Mouse (Mus musculus) forebrain, embryonic 14.5 days (tissue): ENCODE data around the gene Ell. TPM values are rescaled to one million over a fixed set of nuclear protein-coding genes. Genes with fewer than 3 reads are reported as not detected.

Source experiments
- ATAC-seq: fragments of 200-750 bp; cut with Nextera tagmentation; 2 replicates; pipeline ENCODE4 v1.8.0; 2017; ENCODE audit warnings: mild to moderate bottlenecking, moderate library complexity
- DNase-seq: peaks from one replicate; pipeline ENCODE4 v3.0.0-alpha.2; 2015; ENCODE audit warnings: low spot score
- H3K27ac ChIP-seq: fragments of 300-500 bp; sonication (generic); 2 replicates; pipeline ENCODE4 v1.5.1; 2014; ENCODE audit warnings: low read depth, mild to moderate bottlenecking, control low read depth, low read length, moderate library complexity
- H3K27me3 ChIP-seq: fragments of 300-500 bp; sonication (generic); replicated peaks from 2 replicates; pipeline ENCODE4 v1.6.1; 2014; ENCODE audit warnings: low read length, control low read depth, mixed read lengths; ENCODE audit not compliant: control insufficient read depth, insufficient read depth
- H3K36me3 ChIP-seq: fragments of 300-500 bp; sonication (generic); 2 replicates; pipeline ENCODE4 v1.6.1; 2014; ENCODE audit warnings: low read length, control low read depth; ENCODE audit not compliant: control insufficient read depth, insufficient read depth
- H3K4me1 ChIP-seq: fragments of 300-500 bp; sonication (generic); 2 replicates; pipeline ENCODE4 v1.6.1; 2014; ENCODE audit warnings: antibody characterized with exemption, low read length, control low read depth; ENCODE audit not compliant: control insufficient read depth, insufficient read depth
- H3K4me2 ChIP-seq: fragments of 300-500 bp; sonication (generic); 2 replicates; pipeline ENCODE4 v1.6.1; 2014; ENCODE audit warnings: mild to moderate bottlenecking, control low read depth, low read length
- H3K4me3 ChIP-seq: fragments of 300-500 bp; sonication (generic); 2 replicates; pipeline ENCODE4 v1.5.1; 2014; ENCODE audit warnings: low read depth, low read length, control low read depth
- H3K9ac ChIP-seq: fragments of 300-500 bp; sonication (generic); 2 replicates; pipeline ENCODE4 v1.6.1; 2014; ENCODE audit warnings: mild to moderate bottlenecking, low read length, control low read depth, moderate library complexity
- H3K9me3 ChIP-seq: fragments of 300-500 bp; sonication (generic); replicated peaks from 2 replicates; pipeline ENCODE4 v1.6.1; 2016; ENCODE audit warnings: low read length, control low read depth, mixed read lengths; ENCODE audit not compliant: control insufficient read depth
- WGBS: fragments of 180-500 bp; shearing (Covaris S2); extraction: QIAGEN DNeasy Blood & Tissue Kit; methylation state at CpG from one replicate; pipeline ENCODE4 v1.1.7; 2014; 5-methylcytosine and 5-hydroxymethylcytosine counted together
- polyA plus RNA-seq: library from polyadenylated mRNA; unstranded; fragments of >200 nt; fragmentation: Nextera tagmentation; extraction: Ambion mirVana; gene quantifications from 2 replicates; pipeline ENCODE4 v1.2.1, GENCODE M21; 2014

Ell gene
- polyA plus RNA-seq, 1 experiment from 2014 or later = 15.1 TPM

GRCm38 (mm10) chr8:70596775-70597416 is 57.6 kb downstream of the Ell start:
- Histone ChIP-seq H3K9ac (no peak overlapping the region), H3K27me3 (no peaks in the 10 kb centered on the region), H3K4me3 (0 out of 2 replicates have a peak overlapping the region, but pooled peaks have one; percentile 43), H3K9me3 (no peaks in the 10 kb centered on the region), H3K4me2 (peak overlapping the region; percentile 92; the same call in 1 of the 2 replicates), H3K4me1 (peaks cover 39% of the 10 kb centered on the region), H3K27ac (no peak overlapping the region), H3K36me3 (peaks cover 15% of the 10 kb centered on the region; the same call in 1 of the 2 replicates)
- WGBS = 77% methylated on average over 17 of the region's 17 CpGs
- DNase-seq = no peak
- ATAC-seq = no peak

GRCm38 (mm10) chr8:70597417-70598272 is 58.4 kb downstream of the Ell start:
- Histone ChIP-seq H3K9me3 (no peaks in the 10 kb centered on the region), H3K9ac (peak overlapping the region; percentile 77), H3K4me2 (peak overlapping the region; percentile 92), H3K4me3 (peak overlapping the region; percentile 43), H3K4me1 (peaks cover 39% of the 10 kb centered on the region), H3K27ac (0 out of 2 replicates have a peak overlapping the region, but pooled peaks have one; percentile 44), H3K36me3 (peaks cover 15% of the 10 kb centered on the region; the same call in 1 of the 2 replicates), H3K27me3 (no peaks in the 10 kb centered on the region)
- ATAC-seq (no peak; the same call in 1 of the 2 replicates), DNase-seq (no peak)
- WGBS = 8% methylated on average over 44 of the region's 68 CpGs

- H3K27ac ChIP-seq = 0 out of 2 replicates have a peak overlapping the region, but pooled peaks have one; percentile 44
- H3K4me3 ChIP-seq = peak overlapping the region; percentile 43
- H3K9me3 ChIP-seq = no peaks in the 10 kb centered on the region
- no peaks in the 10 kb centered on the region for H3K27me3 ChIP-seq
- WGBS = 2% methylated on average over 29 of the region's 29 CpGs
- ATAC-seq (peak; percentile 54), DNase-seq (peak; percentile 86)
- peaks cover 18% of the 10 kb centered on the region; the same call in 1 of the 2 replicates for H3K36me3 ChIP-seq
- H3K4me1 ChIP-seq = peaks cover 39% of the 10 kb centered on the region
- H3K9ac ChIP-seq = peak overlapping the region; percentile 77
- peak overlapping the region; percentile 92 for H3K4me2 ChIP-seq
Measured at GRCm38 (mm10) chr8:70598283-70598682, 59.0 kb downstream of the Ell start.

- DNase-seq (peak; percentile 48), ATAC-seq (no peak; the same call in 1 of the 2 replicates)
- peak overlapping the region; percentile 77 for H3K9ac ChIP-seq
- H3K36me3 ChIP-seq = peaks cover 18% of the 10 kb centered on the region; the same call in 1 of the 2 replicates
- H3K9me3 ChIP-seq = no peaks in the 10 kb centered on the region
- peaks cover 39% of the 10 kb centered on the region for H3K4me1 ChIP-seq
- H3K27ac ChIP-seq = 0 out of 2 replicates have a peak overlapping the region, but pooled peaks have one; percentile 9
- H3K4me3 ChIP-seq = peak overlapping the region; percentile 43
- H3K4me2 ChIP-seq = peak overlapping the region; percentile 92
- H3K27me3 ChIP-seq = no peaks in the 10 kb centered on the region
- 14% methylated on average over 10 of the region's 10 CpGs for WGBS
Measured at GRCm38 (mm10) chr8:70598722-70599121, 59.5 kb downstream of the Ell start.

GRCm38 (mm10) chr8:70599507-70600290 is 60.4 kb downstream of the Ell start:
- Histone ChIP-seq H3K4me2 (no peak overlapping the region), H3K9me3 (no peaks in the 10 kb centered on the region), H3K36me3 (peaks cover 18% of the 10 kb centered on the region; the same call in 1 of the 2 replicates), H3K9ac (no peak overlapping the region), H3K27ac (peak overlapping the region; percentile 85; the same call in 1 of the 2 replicates), H3K4me1 (peaks cover 39% of the 10 kb centered on the region), H3K4me3 (no peak overlapping the region), H3K27me3 (no peaks in the 10 kb centered on the region)
- 78% methylated on average over 12 of the region's 12 CpGs for WGBS
- no peak for DNase-seq
- ATAC-seq = no peak

GRCm38 (mm10) chr8:70600473-70601270 is 61.4 kb downstream of the Ell start:
- peak; percentile 11; the same call in 1 of the 2 replicates for ATAC-seq
- Histone ChIP-seq H3K4me1 (peaks cover 32% of the 10 kb centered on the region), H3K4me2 (peak overlapping the region; percentile 47), H3K4me3 (0 out of 2 replicates have a peak overlapping the region, but pooled peaks have one; percentile 8), H3K9me3 (no peaks in the 10 kb centered on the region), H3K36me3 (peaks cover 18% of the 10 kb centered on the region; the same call in 1 of the 2 replicates), H3K27ac (peak overlapping the region; percentile 85), H3K9ac (peak overlapping the region; percentile 29; the same call in 1 of the 2 replicates), H3K27me3 (no peaks in the 10 kb centered on the region)
- WGBS = 24% methylated on average over 10 of the region's 10 CpGs
- no peak for DNase-seq

GRCm38 (mm10) chr8:70601271-70601649 is 62.0 kb downstream of the Ell start:
- ATAC-seq = peak; percentile 70
- WGBS = under 1% methylated on average over 25 of the region's 26 CpGs
- peak overlapping the region; percentile 85 for H3K27ac ChIP-seq
- H3K36me3 ChIP-seq = peaks cover 14% of the 10 kb centered on the region; the same call in 1 of the 2 replicates
- H3K4me2 ChIP-seq = peak overlapping the region; percentile 47
- peaks cover 32% of the 10 kb centered on the region for H3K4me1 ChIP-seq
- 0 out of 2 replicates have a peak overlapping the region, but pooled peaks have one; percentile 8 for H3K4me3 ChIP-seq
- no peaks in the 10 kb centered on the region for H3K9me3 ChIP-seq
- peak; percentile 96 for DNase-seq
- H3K9ac ChIP-seq = no peak overlapping the region
- no peaks in the 10 kb centered on the region for H3K27me3 ChIP-seq
